Mouse (Mus musculus): ENCODE results near the gene Fbxl15.

DNA sequence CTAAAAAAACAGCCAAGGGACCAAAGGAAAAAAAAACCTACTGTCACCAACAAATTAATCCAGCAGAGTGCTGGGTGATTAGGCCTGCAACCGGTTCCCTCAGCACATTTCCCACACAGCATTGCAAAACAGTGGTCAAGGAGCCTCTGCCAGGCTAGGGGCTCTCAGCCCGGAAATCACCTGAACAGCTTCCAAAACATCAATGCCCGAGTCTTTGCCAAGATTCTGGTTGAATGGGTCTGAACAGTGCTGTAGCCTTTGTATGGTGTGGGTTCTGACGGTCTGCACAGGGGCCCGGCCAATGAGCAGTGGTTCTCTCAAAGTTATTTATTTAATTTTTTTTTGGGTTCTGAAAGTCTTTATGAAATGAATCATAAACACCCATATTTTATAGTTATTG lies 47.5 kb downstream of the Fbxl15 start:
- TF ChIP-seq POLR2A (IDR thresholded peaks at IDR 0.05; ENCODE audit: borderline replicate concordance, extremely low read depth, insufficient read depth, insufficient read length, poor library complexity, severe bottlenecking): no peak
- no peak for TF ChIP-seq CTCF (IDR thresholded peaks at IDR 0.05; ENCODE audit: borderline replicate concordance, extremely low read depth, insufficient read depth, insufficient read length)
